Mouse (Mus musculus): Measurements from ENCODE around the gene Gcnt4. TPM values are rescaled to one million over a fixed set of nuclear protein-coding genes. Genes with fewer than 3 reads are reported as not detected.

Gene Gcnt4
- not detected in 4 replicates for total RNA-seq (2023)

DNA sequence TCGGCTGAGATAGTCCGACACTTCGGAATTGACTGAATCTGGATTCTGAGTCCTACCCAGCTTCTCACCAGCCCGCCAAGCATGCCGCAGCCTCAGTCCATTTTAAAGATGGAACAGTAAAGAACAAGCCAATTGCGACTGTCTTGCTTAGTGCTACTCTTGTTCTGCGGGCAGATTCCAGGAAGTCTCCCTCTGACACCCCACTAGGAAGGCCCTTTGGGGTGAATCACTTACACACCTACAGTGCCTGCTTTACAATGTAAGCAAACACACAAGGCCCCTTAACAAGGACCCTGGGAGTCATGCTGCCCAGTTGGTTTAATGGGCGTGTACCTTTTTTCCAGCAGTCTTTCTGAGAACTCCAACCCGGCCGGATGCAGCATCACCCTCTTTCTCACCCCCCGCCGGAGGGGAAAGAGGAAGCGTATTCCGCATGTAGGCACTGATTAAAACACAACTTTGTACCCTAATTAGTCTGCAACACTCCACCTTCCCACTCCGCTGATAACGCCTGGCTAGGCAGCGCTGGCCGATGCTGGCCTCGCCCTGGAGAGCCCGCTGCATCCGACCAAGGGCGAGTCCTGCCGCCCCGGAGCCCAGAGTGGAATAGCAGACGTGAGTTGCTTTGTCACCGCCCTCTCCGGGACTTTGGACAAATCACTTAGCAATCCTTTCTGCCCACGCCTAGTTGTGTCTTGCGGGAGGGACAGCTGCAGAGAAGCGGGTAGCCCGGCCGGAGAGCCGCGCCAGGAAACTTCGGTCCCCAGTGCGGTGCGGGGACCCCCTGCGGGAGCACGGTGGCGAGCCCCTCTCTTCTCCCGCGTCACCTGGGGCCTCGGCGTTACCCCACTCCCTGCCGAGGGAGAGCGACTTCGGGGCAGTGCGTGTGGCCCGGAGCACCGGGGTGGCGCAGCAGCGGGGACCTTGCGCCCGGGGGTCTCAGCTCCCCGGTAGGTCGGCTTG, at the start of gene Gcnt4:
Gene Gcnt4, plus strand, starts transcription at position 691 of the 963 bp plus-strand sequence.

Other genes with a start within 250 kb of the Gcnt4 start
- not detected in 4 replicates for gene Ankrd31, start 176.4 kb upstream of the Gcnt4 start, total RNA-seq (2023)
- not detected in 4 replicates for gene 1700029F12Rik, start 109.7 kb downstream of the Gcnt4 start, total RNA-seq (2023)
- gene Fam169a, start 142.6 kb downstream of the Gcnt4 start, total RNA-seq (2023), result not detected in 4 replicates
- gene Gm6169, start 174.5 kb downstream of the Gcnt4 start, total RNA-seq (2023), result 1.5 to 1.9 TPM in 2 of 4 replicates, not detected in the others
- 26.6 to 39.6 TPM (median 31.4 TPM) in 4 replicates for gene Gfm2, start 213.2 kb downstream of the Gcnt4 start, total RNA-seq (2023)
- gene Nsa2, start 213.2 kb downstream of the Gcnt4 start, total RNA-seq (2023), result 121 to 129 TPM (median 124 TPM) in 4 replicates

Measured in B cell, adult 62 days (primary cell).